Mouse (Mus musculus): ENCODE data around the gene Tyw3.

GRCm38 (mm10) chr3:154546234-154546633, 50.7 kb downstream of the Tyw3 start:
- TF ChIP-seq CTCF (conservative IDR thresholded peaks at IDR 0.05 in 1 of 2, IDR thresholded peaks at IDR 0.05 in 1 of 2; ENCODE audit: low read depth in 2 of 2, low read length in 2 of 2) (no peak), EP300 (IDR thresholded peaks at IDR 0.05; ENCODE audit: low read length) (no peak), NELFE (IDR thresholded peaks at IDR 0.05; ENCODE audit: low read depth, low read length) (no peak), POLR2A (IDR thresholded peaks at IDR 0.05; ENCODE audit: low read depth, low read length) (no peak), ETS1 (conservative IDR thresholded peaks at IDR 0.05; ENCODE audit: low read depth, low read length) (no peak)
